Mouse (Mus musculus): ENCODE results near the gene A130010J15Rik. TPM values are rescaled to one million over a fixed set of nuclear protein-coding genes. Genes with fewer than 3 reads are reported as not detected.

Gene A130010J15Rik
- polyA plus RNA-seq, 1 experiment from 2014 or later = 11.7 TPM

DNA sequence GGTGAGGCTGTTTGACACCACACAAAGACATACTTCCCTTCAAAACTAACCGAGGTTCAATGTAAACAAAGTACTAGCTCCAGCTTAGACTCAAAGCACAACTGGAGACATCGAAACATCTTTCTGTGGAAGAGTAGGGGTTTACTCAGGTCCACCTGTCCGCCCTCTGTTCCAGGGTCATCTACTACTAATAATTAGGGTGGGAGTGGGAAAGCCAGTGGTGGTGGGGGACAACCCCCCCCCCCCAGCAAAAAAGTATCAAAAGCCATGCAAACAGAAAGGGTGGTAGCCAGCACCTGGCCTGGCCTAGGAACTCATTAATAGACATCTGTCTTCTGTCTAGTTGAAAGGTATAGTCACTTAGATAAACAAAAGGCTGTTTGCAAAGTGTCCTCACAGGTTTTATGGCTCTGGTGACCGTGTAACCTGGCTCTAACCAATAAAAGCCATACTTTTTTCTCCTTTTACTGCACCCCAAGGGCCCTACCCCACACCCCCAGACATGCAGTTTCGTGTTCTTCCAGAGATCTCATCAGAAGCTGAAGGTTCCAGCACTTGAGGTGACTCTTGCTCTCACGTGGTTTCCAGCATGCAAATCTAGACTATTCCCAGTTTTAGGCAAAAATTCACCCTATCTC lies 36.4 kb upstream of the A130010J15Rik start:
- Histone ChIP-seq H3K27me3 (ENCODE audit: control insufficient read depth, insufficient read depth, low read length) (no peaks in the 10 kb centered on the region), H3K4me3 (ENCODE audit: low read length) (no peak overlapping the region), H3K4me2 (ENCODE audit: low read depth, low read length) (no peak overlapping the region), H3K9ac (ENCODE audit: low read length) (no peak overlapping the region), H3K27ac (ENCODE audit: low read length) (no peak overlapping the region), H3K9me3 (replicated peaks; ENCODE audit: control insufficient read depth, low read length) (no peaks in the 10 kb centered on the region), H3K4me1 (ENCODE audit: control insufficient read depth, insufficient read depth, low read length) (peaks cover 9% of the 10 kb centered on the region), H3K36me3 (ENCODE audit: control insufficient read depth, insufficient read depth) (peaks cover 14% of the 10 kb centered on the region)
- WGBS = 70% methylated on average over 6 of the region's 6 CpGs
- ATAC-seq (replicated peaks; ENCODE audit: extremely low read depth, insufficient read depth, low FRiP score) = no peak

DNA sequence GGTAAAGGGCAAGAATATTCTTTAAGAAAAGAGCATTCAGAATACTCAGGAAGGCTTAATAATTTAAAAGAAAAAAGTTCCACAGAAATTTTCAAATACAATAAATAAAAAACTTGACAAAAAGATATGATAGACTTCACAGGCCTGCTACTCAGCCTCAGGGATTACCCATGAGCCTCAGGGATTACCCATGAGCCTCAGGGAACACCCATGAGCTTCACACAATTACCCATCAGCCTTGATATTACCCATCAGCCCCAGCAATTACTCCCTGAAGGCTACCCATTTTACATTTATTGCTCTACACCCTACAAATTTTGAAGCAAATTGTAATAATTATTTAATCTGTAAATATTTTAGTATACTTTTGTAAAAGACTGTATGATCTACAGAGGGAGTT lies 35.5 kb upstream of the A130010J15Rik start:
- ATAC-seq (replicated peaks; ENCODE audit: extremely low read depth, insufficient read depth, low FRiP score) = no peak
- Histone ChIP-seq H3K4me2 (ENCODE audit: low read depth, low read length) (no peak overlapping the region), H3K27me3 (ENCODE audit: control insufficient read depth, insufficient read depth, low read length) (no peaks in the 10 kb centered on the region), H3K36me3 (ENCODE audit: control insufficient read depth, insufficient read depth) (peaks cover 6% of the 10 kb centered on the region), H3K4me1 (ENCODE audit: control insufficient read depth, insufficient read depth, low read length) (peaks cover 9% of the 10 kb centered on the region), H3K9ac (ENCODE audit: low read length) (no peak overlapping the region), H3K4me3 (ENCODE audit: low read length) (no peak overlapping the region), H3K9me3 (replicated peaks; ENCODE audit: control insufficient read depth, low read length) (no peaks in the 10 kb centered on the region), H3K27ac (ENCODE audit: low read length) (no peak overlapping the region)

DNA sequence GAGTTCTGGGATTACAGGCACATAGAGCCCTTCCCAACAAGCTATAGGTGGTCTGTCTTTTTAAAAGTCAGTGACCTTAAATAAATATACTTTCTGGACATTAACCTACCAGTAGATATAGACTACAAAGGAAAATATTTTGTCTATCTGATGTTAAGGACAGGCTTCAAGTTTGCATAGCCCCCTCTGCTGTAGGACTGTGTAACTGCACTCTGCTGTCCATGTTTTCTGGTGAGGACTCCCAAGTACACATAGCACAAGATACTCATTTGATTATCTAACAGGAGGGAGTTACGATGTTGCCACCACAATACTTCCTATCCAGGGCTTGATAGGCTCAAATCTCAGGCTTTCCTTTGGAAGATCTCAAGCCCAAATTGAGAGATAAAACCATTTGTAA lies 34.1 kb upstream of the A130010J15Rik start:
- no peak overlapping the region for H3K27ac ChIP-seq (ENCODE audit: low read length)
- WGBS = 81% methylated on average over 1 of the region's 1 CpGs
- ATAC-seq (replicated peaks; ENCODE audit: extremely low read depth, insufficient read depth, low FRiP score) = no peak
- no peaks in the 10 kb centered on the region for H3K9me3 ChIP-seq (replicated peaks; ENCODE audit: control insufficient read depth, low read length)
- H3K4me1 ChIP-seq (ENCODE audit: control insufficient read depth, insufficient read depth, low read length) = peaks cover 9% of the 10 kb centered on the region
- no peaks in the 10 kb centered on the region for H3K27me3 ChIP-seq (ENCODE audit: control insufficient read depth, insufficient read depth, low read length)
- H3K9ac ChIP-seq (ENCODE audit: low read length) = no peak overlapping the region
- no peaks in the 10 kb centered on the region for H3K36me3 ChIP-seq (ENCODE audit: control insufficient read depth, insufficient read depth)
- no peak overlapping the region for H3K4me2 ChIP-seq (ENCODE audit: low read depth, low read length)
- H3K4me3 ChIP-seq (ENCODE audit: low read length) = no peak overlapping the region

DNA sequence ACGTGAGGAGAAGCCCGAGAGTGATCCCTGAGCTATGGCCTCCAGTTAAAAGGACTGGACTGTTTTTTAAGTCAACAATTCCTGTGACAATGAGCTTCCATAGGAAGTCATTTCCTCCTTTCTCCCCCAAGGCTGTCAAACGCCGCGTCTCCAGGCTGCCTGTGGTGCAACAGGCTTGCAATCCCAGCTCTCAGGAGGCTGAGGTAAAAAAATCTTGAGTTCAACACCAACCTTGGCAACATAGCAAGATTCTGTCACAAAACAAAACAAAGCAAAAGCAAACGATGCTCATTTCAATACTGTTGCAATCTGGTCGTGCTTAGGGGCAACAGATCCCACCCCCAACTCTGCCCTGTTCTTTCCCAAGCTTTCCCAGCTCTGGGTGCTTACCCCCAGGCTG lies 29.8 kb upstream of the A130010J15Rik start:
- no peak overlapping the region for H3K4me3 ChIP-seq (ENCODE audit: low read length)
- H3K4me1 ChIP-seq (ENCODE audit: control insufficient read depth, insufficient read depth, low read length) = no peaks in the 10 kb centered on the region
- no peak overlapping the region for H3K27ac ChIP-seq (ENCODE audit: low read length)
- H3K9me3 ChIP-seq (replicated peaks; ENCODE audit: control insufficient read depth, low read length) = no peaks in the 10 kb centered on the region
- no peak for ATAC-seq (replicated peaks; ENCODE audit: extremely low read depth, insufficient read depth, low FRiP score)
- H3K36me3 ChIP-seq (ENCODE audit: control insufficient read depth, insufficient read depth) = no peaks in the 10 kb centered on the region
- no peaks in the 10 kb centered on the region for H3K27me3 ChIP-seq (ENCODE audit: control insufficient read depth, insufficient read depth, low read length)
- 31% methylated on average over 7 of the region's 7 CpGs for WGBS
- no peak overlapping the region for H3K9ac ChIP-seq (ENCODE audit: low read length)
- H3K4me2 ChIP-seq (ENCODE audit: low read depth, low read length) = no peak overlapping the region

DNA sequence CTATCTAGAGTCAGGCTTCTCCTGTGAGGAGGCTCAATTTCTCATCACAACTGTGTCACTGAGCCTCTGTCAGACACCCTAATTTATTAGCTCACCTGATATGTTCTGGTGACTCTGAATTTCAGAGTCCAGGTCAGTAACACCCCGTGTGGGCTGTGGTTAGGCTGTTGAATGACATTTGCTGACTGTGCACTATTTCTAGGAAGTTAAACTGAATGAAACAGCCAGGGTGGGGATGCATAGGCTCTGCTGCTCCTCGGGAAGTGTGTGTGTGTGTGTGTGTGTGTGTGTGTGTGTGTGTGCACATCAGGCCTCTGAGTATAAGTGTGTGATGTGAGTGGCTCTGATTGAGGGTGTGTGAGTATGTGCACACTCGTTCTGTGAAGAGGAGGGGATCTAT lies 29.2 kb upstream of the A130010J15Rik start:
- no peaks in the 10 kb centered on the region for H3K36me3 ChIP-seq (ENCODE audit: control insufficient read depth, insufficient read depth)
- H3K4me1 ChIP-seq (ENCODE audit: control insufficient read depth, insufficient read depth, low read length) = no peaks in the 10 kb centered on the region
- 38% methylated on average over 3 of the region's 3 CpGs for WGBS
- no peak overlapping the region for H3K4me3 ChIP-seq (ENCODE audit: low read length)
- no peak overlapping the region for H3K9ac ChIP-seq (ENCODE audit: low read length)
- no peaks in the 10 kb centered on the region for H3K9me3 ChIP-seq (replicated peaks; ENCODE audit: control insufficient read depth, low read length)
- H3K27ac ChIP-seq (ENCODE audit: low read length) = no peak overlapping the region
- ATAC-seq (replicated peaks; ENCODE audit: extremely low read depth, insufficient read depth, low FRiP score) = no peak
- no peak overlapping the region for H3K4me2 ChIP-seq (ENCODE audit: low read depth, low read length)
- H3K27me3 ChIP-seq (ENCODE audit: control insufficient read depth, insufficient read depth, low read length) = no peaks in the 10 kb centered on the region

DNA sequence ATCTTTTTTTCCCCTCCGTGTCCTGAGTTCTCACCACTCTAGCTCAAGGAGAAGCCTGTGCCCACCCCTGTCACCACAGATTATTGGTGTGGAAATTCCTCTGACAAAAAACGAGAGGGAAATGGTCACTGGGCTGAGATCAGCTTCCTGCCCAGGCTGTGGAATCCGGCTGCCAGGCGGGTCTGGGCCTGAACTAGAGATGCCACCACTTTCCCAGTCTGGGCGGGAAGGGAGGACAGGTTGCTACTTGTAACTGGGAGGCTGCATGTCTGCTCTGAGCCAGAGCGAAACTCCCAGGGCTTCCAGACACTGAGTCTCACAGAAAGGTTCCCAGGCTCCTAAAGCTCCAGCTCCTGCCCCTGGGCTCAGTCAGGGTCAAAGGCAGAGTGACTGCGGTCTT lies 26.7 kb upstream of the A130010J15Rik start:
- H3K4me3 ChIP-seq (ENCODE audit: low read length) = no peak overlapping the region
- no peak overlapping the region for H3K9ac ChIP-seq (ENCODE audit: low read length)
- no peaks in the 10 kb centered on the region for H3K36me3 ChIP-seq (ENCODE audit: control insufficient read depth, insufficient read depth)
- H3K4me2 ChIP-seq (ENCODE audit: low read depth, low read length) = no peak overlapping the region
- H3K4me1 ChIP-seq (ENCODE audit: control insufficient read depth, insufficient read depth, low read length) = no peaks in the 10 kb centered on the region
- WGBS = 65% methylated on average over 7 of the region's 7 CpGs
- no peaks in the 10 kb centered on the region for H3K9me3 ChIP-seq (replicated peaks; ENCODE audit: control insufficient read depth, low read length)
- no peaks in the 10 kb centered on the region for H3K27me3 ChIP-seq (ENCODE audit: control insufficient read depth, insufficient read depth, low read length)
- H3K27ac ChIP-seq (ENCODE audit: low read length) = no peak overlapping the region
- ATAC-seq (replicated peaks; ENCODE audit: extremely low read depth, insufficient read depth, low FRiP score) = no peak

DNA sequence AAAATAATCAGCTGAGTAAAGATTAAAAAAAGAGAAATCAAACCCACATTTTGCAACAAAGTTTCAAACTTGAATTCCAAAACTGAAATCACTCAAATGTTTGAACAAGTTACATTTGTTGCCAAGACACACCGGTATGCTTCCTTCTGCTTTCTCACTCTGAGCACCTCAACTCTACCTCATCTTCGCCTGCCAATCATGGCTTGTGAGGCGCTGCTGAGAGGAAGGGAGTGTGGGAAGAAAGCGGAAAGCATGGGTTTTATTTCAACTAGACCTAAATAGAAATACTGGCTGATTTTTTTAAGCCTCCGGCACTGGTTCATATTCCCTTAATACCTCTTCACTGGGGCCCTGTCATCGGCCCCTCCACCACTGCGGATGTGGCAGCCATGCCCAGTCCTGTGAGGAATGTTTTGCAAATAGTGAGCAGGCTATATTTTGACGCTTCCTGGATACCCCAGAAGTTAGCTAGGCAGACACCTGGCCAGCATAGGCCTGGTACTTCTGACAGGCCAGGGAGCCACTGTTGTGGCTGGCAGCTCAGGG lies 25.3 kb upstream of the A130010J15Rik start:
- H3K27ac ChIP-seq (ENCODE audit: low read length) = no peak overlapping the region
- WGBS = 73% methylated on average over 8 of the region's 8 CpGs
- H3K36me3 ChIP-seq (ENCODE audit: control insufficient read depth, insufficient read depth) = no peaks in the 10 kb centered on the region
- no peaks in the 10 kb centered on the region for H3K27me3 ChIP-seq (ENCODE audit: control insufficient read depth, insufficient read depth, low read length)
- H3K9me3 ChIP-seq (replicated peaks; ENCODE audit: control insufficient read depth, low read length) = no peaks in the 10 kb centered on the region
- H3K4me3 ChIP-seq (ENCODE audit: low read length) = no peak overlapping the region
- no peaks in the 10 kb centered on the region for H3K4me1 ChIP-seq (ENCODE audit: control insufficient read depth, insufficient read depth, low read length)
- ATAC-seq (replicated peaks; ENCODE audit: extremely low read depth, insufficient read depth, low FRiP score) = no peak
- H3K9ac ChIP-seq (ENCODE audit: low read length) = no peak overlapping the region
- H3K4me2 ChIP-seq (ENCODE audit: low read depth, low read length) = no peak overlapping the region

DNA sequence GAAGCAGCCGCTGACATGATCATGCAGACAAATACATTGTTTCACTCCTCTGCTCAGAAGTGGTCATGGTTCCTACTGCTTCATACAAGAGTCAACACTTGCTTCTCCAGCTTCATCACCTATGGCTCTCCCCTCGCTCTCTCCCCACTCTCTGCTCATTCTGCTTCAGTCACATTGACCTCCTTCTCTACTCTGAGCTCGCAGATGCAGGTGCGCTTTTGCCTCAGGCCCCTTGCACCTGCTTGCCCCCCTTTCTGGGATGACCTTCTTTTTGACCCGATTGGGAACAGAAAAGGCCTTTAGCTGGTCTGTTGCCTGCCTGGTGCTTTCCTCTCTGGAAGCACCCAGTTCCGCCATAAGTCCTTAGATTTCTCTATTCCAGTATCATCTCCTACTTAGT lies 23.3 kb upstream of the A130010J15Rik start:
- H3K4me3 ChIP-seq (ENCODE audit: low read length) = no peak overlapping the region
- no peak overlapping the region for H3K27ac ChIP-seq (ENCODE audit: low read length)
- H3K4me1 ChIP-seq (ENCODE audit: control insufficient read depth, insufficient read depth, low read length) = no peaks in the 10 kb centered on the region
- 80% methylated on average over 6 of the region's 6 CpGs for WGBS
- H3K27me3 ChIP-seq (ENCODE audit: control insufficient read depth, insufficient read depth, low read length) = no peaks in the 10 kb centered on the region
- no peak overlapping the region for H3K4me2 ChIP-seq (ENCODE audit: low read depth, low read length)
- no peak overlapping the region for H3K9ac ChIP-seq (ENCODE audit: low read length)
- no peak for ATAC-seq (replicated peaks; ENCODE audit: extremely low read depth, insufficient read depth, low FRiP score)
- no peaks in the 10 kb centered on the region for H3K9me3 ChIP-seq (replicated peaks; ENCODE audit: control insufficient read depth, low read length)
- no peaks in the 10 kb centered on the region for H3K36me3 ChIP-seq (ENCODE audit: control insufficient read depth, insufficient read depth)

DNA sequence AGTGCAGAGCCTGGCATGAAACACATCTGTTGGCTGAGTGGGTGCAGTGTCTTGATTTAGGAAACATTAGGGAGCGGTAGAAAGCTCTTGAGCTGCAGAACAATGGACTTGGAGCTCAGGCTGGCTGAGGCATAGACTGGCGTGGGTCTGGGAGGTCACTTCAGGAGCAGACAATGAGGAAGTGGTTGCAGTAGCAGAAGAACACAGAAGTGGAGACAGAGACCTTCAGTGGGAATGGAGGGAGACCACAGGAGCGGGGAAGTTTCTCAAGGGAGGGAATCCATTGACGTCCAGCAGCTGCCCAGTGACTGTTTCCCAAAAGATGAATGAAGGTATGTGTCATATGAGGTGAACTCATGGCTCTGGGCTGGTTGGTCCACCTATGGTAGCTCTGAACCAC lies 22.7 kb upstream of the A130010J15Rik start:
- no peaks in the 10 kb centered on the region for H3K4me1 ChIP-seq (ENCODE audit: control insufficient read depth, insufficient read depth, low read length)
- 61% methylated on average over 4 of the region's 4 CpGs for WGBS
- ATAC-seq (replicated peaks; ENCODE audit: extremely low read depth, insufficient read depth, low FRiP score) = no peak
- H3K27me3 ChIP-seq (ENCODE audit: control insufficient read depth, insufficient read depth, low read length) = no peaks in the 10 kb centered on the region
- no peaks in the 10 kb centered on the region for H3K9me3 ChIP-seq (replicated peaks; ENCODE audit: control insufficient read depth, low read length)
- H3K27ac ChIP-seq (ENCODE audit: low read length) = no peak overlapping the region
- no peak overlapping the region for H3K9ac ChIP-seq (ENCODE audit: low read length)
- no peaks in the 10 kb centered on the region for H3K36me3 ChIP-seq (ENCODE audit: control insufficient read depth, insufficient read depth)
- no peak overlapping the region for H3K4me3 ChIP-seq (ENCODE audit: low read length)
- H3K4me2 ChIP-seq (ENCODE audit: low read depth, low read length) = no peak overlapping the region
